Mouse (Mus musculus) kidney, adult 2 months (tissue): ENCODE measurements around the gene Dlg2. TPM values are rescaled to one million over a fixed set of nuclear protein-coding genes. Genes with fewer than 3 reads are reported as not detected.

Source experiments
- DNase-seq: peaks from one replicate; pipeline ENCODE4 v3.0.0; 2021
- H3K27ac ChIP-seq: fragments of 200-500 bp; 2 replicates; pipeline ENCODE4 v1.5.1; 2012; ENCODE audit warnings: low read depth, low read length, control low read depth, inconsistent platforms; ENCODE audit not compliant: insufficient read depth
- H3K27me3 ChIP-seq: fragments of 200-500 bp; replicated peaks from 2 replicates; pipeline ENCODE4 v1.6.1; 2012; ENCODE audit warnings: mild to moderate bottlenecking, moderate library complexity, low read length, inconsistent platforms; ENCODE audit not compliant: control insufficient read depth, insufficient read depth
- H3K36me3 ChIP-seq: fragments of 200-500 bp; 2 replicates; pipeline ENCODE4 v1.6.1; 2012; ENCODE audit warnings: mild to moderate bottlenecking, moderate library complexity, low read length, inconsistent platforms; ENCODE audit not compliant: control insufficient read depth, insufficient read depth
- H3K4me1 ChIP-seq: fragments of 200-500 bp; 2 replicates; pipeline ENCODE4 v1.6.1; 2011; ENCODE audit warnings: low read length; ENCODE audit not compliant: control insufficient read depth, insufficient read depth
- H3K4me3 ChIP-seq: fragments of 200-500 bp; 2 replicates; pipeline ENCODE4 v1.5.1; 2011; ENCODE audit warnings: mild to moderate bottlenecking, low read depth, low read length, control low read depth; ENCODE audit not compliant: insufficient read depth
- CTCF ChIP-seq: fragments of 200-500 bp; conservative IDR thresholded peaks from 2 replicates; pipeline ENCODE4 v1.5.1; 2011; ENCODE audit warnings: low read depth, mild to moderate bottlenecking, control low read depth, low read length, moderate library complexity, mixed read lengths; ENCODE audit not compliant: insufficient read depth, insufficient read length
- POLR2A ChIP-seq: fragments of 200-500 bp; IDR thresholded peaks from one replicate; pipeline ENCODE4 v1.6.1; 2011; ENCODE audit warnings: low read depth, low read length, control low read depth
- WGBS: fragments of 180-500 bp; shearing (Covaris S2); methylation state at CpG from one replicate; pipeline ENCODE4 v1.1.7; 2018; 5-methylcytosine and 5-hydroxymethylcytosine counted together
- polyA plus RNA-seq: library from polyadenylated mRNA; depleted of rRNA; stranded (reverse); fragments of >200 nt; gene quantifications from 2 replicates; pipeline ENCODE4 v1.2.3, GENCODE M21; 2012

The Dlg2 gene
- polyA plus RNA-seq, 1 experiment = 2.1 TPM

- no peaks in the 10 kb centered on the region for H3K36me3 ChIP-seq
- no peaks in the 10 kb centered on the region for H3K27me3 ChIP-seq
- H3K4me1 ChIP-seq = no peaks in the 10 kb centered on the region
- H3K27ac ChIP-seq = no peak overlapping the region
- no peak for DNase-seq
- H3K4me3 ChIP-seq = no peak overlapping the region
- WGBS = 86% methylated on average over 5 of the region's 5 CpGs
- TF ChIP-seq POLR2A = no peak
- TF ChIP-seq CTCF = no peak
Measured at GRCm38 (mm10) chr7:92428629-92429028, 1952.2 kb downstream of the Dlg2 start.

GRCm38 (mm10) chr7:92430254-92430653 lies 1953.8 kb downstream of the Dlg2 start:
- Histone ChIP-seq H3K4me3 (no peak overlapping the region), H3K36me3 (no peaks in the 10 kb centered on the region), H3K27me3 (no peaks in the 10 kb centered on the region), H3K27ac (no peak overlapping the region), H3K4me1 (no peaks in the 10 kb centered on the region)
- TF ChIP-seq CTCF (no peak), POLR2A (no peak)
- DNase-seq = no peak
- WGBS = 79% methylated on average over 2 of the region's 2 CpGs

- no peak for DNase-seq
- no peak for TF ChIP-seq CTCF
- no peak for TF ChIP-seq POLR2A
- 60% methylated on average over 2 of the region's 2 CpGs for WGBS
- Histone ChIP-seq H3K27ac (no peak overlapping the region), H3K4me3 (no peak overlapping the region), H3K4me1 (no peaks in the 10 kb centered on the region), H3K27me3 (no peaks in the 10 kb centered on the region), H3K36me3 (no peaks in the 10 kb centered on the region)
Measured at GRCm38 (mm10) chr7:92437168-92437567, 1960.7 kb downstream of the Dlg2 start.

- no peak overlapping the region for H3K27ac ChIP-seq
- H3K4me3 ChIP-seq = no peak overlapping the region
- H3K27me3 ChIP-seq = no peaks in the 10 kb centered on the region
- TF ChIP-seq POLR2A = no peak
- TF ChIP-seq CTCF = no peak
- 69% methylated on average over 8 of the region's 8 CpGs for WGBS
- H3K36me3 ChIP-seq = no peaks in the 10 kb centered on the region
- DNase-seq = no peak
- H3K4me1 ChIP-seq = no peaks in the 10 kb centered on the region
Measured at GRCm38 (mm10) chr7:92439503-92440487, 1963.3 kb downstream of the Dlg2 start.

GRCm38 (mm10) chr7:92441611-92442010 lies 1965.1 kb downstream of the Dlg2 start:
- Histone ChIP-seq H3K27me3 (no peaks in the 10 kb centered on the region), H3K4me3 (no peak overlapping the region), H3K4me1 (no peaks in the 10 kb centered on the region), H3K27ac (no peak overlapping the region), H3K36me3 (no peaks in the 10 kb centered on the region)
- DNase-seq = no peak
- TF ChIP-seq CTCF (no peak), POLR2A (no peak)

- TF ChIP-seq POLR2A (no peak), CTCF (no peak)
- Histone ChIP-seq H3K27me3 (no peaks in the 10 kb centered on the region), H3K4me3 (no peak overlapping the region), H3K27ac (no peak overlapping the region), H3K4me1 (no peaks in the 10 kb centered on the region), H3K36me3 (no peaks in the 10 kb centered on the region)
- WGBS = 82% methylated on average over 4 of the region's 4 CpGs
- DNase-seq = no peak
Measured at GRCm38 (mm10) chr7:92442082-92442481, 1965.6 kb downstream of the Dlg2 start.

GRCm38 (mm10) chr7:92447938-92448337 lies 1971.5 kb downstream of the Dlg2 start:
- H3K27ac ChIP-seq = no peak overlapping the region
- H3K27me3 ChIP-seq = no peaks in the 10 kb centered on the region
- no peak for DNase-seq
- H3K4me1 ChIP-seq = no peaks in the 10 kb centered on the region
- 73% methylated on average over 6 of the region's 6 CpGs for WGBS
- H3K36me3 ChIP-seq = no peaks in the 10 kb centered on the region
- TF ChIP-seq CTCF (no peak), POLR2A (no peak)
- H3K4me3 ChIP-seq = no peak overlapping the region
